Mouse (Mus musculus) heart, embryonic 16.5 days (tissue): Measurements from ENCODE around the gene Nol9. TPM values are rescaled to one million over a fixed set of nuclear protein-coding genes. Genes with fewer than 3 reads are reported as not detected.

Source experiments
- ATAC-seq: fragments of 200-750 bp; cut with Nextera tagmentation; replicated peaks from 2 replicates; pipeline ENCODE4 v1.8.0; 2017; ENCODE audit warnings: moderate number of reproducible peaks; ENCODE audit not compliant: insufficient read depth, low FRiP score; ENCODE audit errors: extremely low read depth
- H3K27ac ChIP-seq: fragments of 300-500 bp; sonication (generic); 2 replicates; pipeline ENCODE4 v1.5.1; 2014; ENCODE audit warnings: mild to moderate bottlenecking, low read length, control low read depth, moderate library complexity
- H3K27me3 ChIP-seq: fragments of 300-500 bp; sonication (generic); 2 replicates; pipeline ENCODE4 v1.6.1; 2014; ENCODE audit warnings: low read length, mixed read lengths; ENCODE audit not compliant: control insufficient read depth, insufficient read depth
- H3K36me3 ChIP-seq: fragments of 300-500 bp; sonication (generic); 2 replicates; pipeline ENCODE4 v1.6.1; 2014; ENCODE audit not compliant: control insufficient read depth, insufficient read depth
- H3K4me1 ChIP-seq: fragments of 300-500 bp; sonication (generic); 2 replicates; pipeline ENCODE4 v1.6.1; 2014; ENCODE audit warnings: low read length, mixed read lengths; ENCODE audit not compliant: control insufficient read depth, insufficient read depth
- H3K4me2 ChIP-seq: fragments of 300-500 bp; sonication (generic); 2 replicates; pipeline ENCODE4 v1.6.1; 2014; ENCODE audit warnings: low read depth, mild to moderate bottlenecking, control low read depth, low read length
- H3K4me3 ChIP-seq: fragments of 300-500 bp; sonication (generic); 2 replicates; pipeline ENCODE4 v1.5.1; 2014; ENCODE audit warnings: mild to moderate bottlenecking, control low read depth, low read length
- H3K9ac ChIP-seq: fragments of 300-500 bp; sonication (generic); 2 replicates; pipeline ENCODE4 v1.6.1; 2014; ENCODE audit warnings: low read length, control low read depth
- H3K9me3 ChIP-seq: fragments of 300-500 bp; sonication (generic); replicated peaks from 2 replicates; pipeline ENCODE4 v1.6.1; 2016; ENCODE audit warnings: low read length; ENCODE audit not compliant: control insufficient read depth
- WGBS: fragments of 180-500 bp; shearing (Covaris S2); extraction: QIAGEN DNeasy Blood & Tissue Kit; methylation state at CpG from one replicate; pipeline ENCODE4 v1.1.7; 2014; 5-methylcytosine and 5-hydroxymethylcytosine counted together
- polyA plus RNA-seq: library from polyadenylated mRNA; unstranded; fragments of >200 nt; fragmentation: Nextera tagmentation; extraction: Ambion mirVana; gene quantifications from 2 replicates; pipeline ENCODE4 v1.2.1, GENCODE M21; 2015

Gene Nol9
- 17.1 and 17.8 TPM in 2 replicates for polyA plus RNA-seq

GRCm38 (mm10) chr4:152038985-152039830 lies at the start of gene Nol9:
Gene Nol9 (plus strand): TSS chr4:152039321.
- H3K36me3 ChIP-seq = peaks cover 21% of the 10 kb centered on the region
- WGBS = under 1% methylated on average over 73 of the region's 86 CpGs

GRCm38 (mm10) chr4:151992091-151992490 lies 47.0 kb upstream of the Nol9 start:
- H3K27ac ChIP-seq = no peak overlapping the region
- H3K9ac ChIP-seq = no peak overlapping the region
- no peak overlapping the region for H3K4me3 ChIP-seq
- no peak overlapping the region for H3K4me2 ChIP-seq
- H3K9me3 ChIP-seq = no peaks in the 10 kb centered on the region
- no peaks in the 10 kb centered on the region for H3K27me3 ChIP-seq
- peaks cover 16% of the 10 kb centered on the region for H3K36me3 ChIP-seq
- 82% methylated on average over 9 of the region's 9 CpGs for whole genome bisulfite sequencing
- ATAC-seq = no peak
- peaks cover 26% of the 10 kb centered on the region for H3K4me1 ChIP-seq

More at GRCm38 (mm10) chr4:152038985-152039830, at the start of gene Nol9:
- ATAC-seq = peak; percentile 81
- H3K4me3 ChIP-seq = peak within 1 kb of the TSS; percentile 77
- no peaks in the 10 kb centered on the region for H3K27me3 ChIP-seq
- H3K4me2 ChIP-seq = peak within 1 kb of the TSS; percentile 88
- no peaks in the 10 kb centered on the region for H3K9me3 ChIP-seq
- peak within 1 kb of the TSS; percentile 33; the same call in 1 of the 2 replicates for H3K27ac ChIP-seq
- H3K4me1 ChIP-seq = peaks cover 14% of the 10 kb centered on the region
- H3K9ac ChIP-seq = peak within 1 kb of the TSS; percentile 84

GRCm38 (mm10) chr4:151993035-151993434 lies 46.1 kb upstream of the Nol9 start:
- no peaks in the 10 kb centered on the region for H3K9me3 ChIP-seq
- H3K27ac ChIP-seq = no peak overlapping the region
- H3K4me1 ChIP-seq = peaks cover 24% of the 10 kb centered on the region
- no peaks in the 10 kb centered on the region for H3K27me3 ChIP-seq
- H3K9ac ChIP-seq = 0 out of 2 replicates have a peak overlapping the region, but pooled peaks have one; percentile 8
- no peak for ATAC-seq
- H3K4me2 ChIP-seq = no peak overlapping the region
- no peak overlapping the region for H3K4me3 ChIP-seq
- WGBS = 52% methylated on average over 6 of the region's 6 CpGs
- H3K36me3 ChIP-seq = peaks cover 16% of the 10 kb centered on the region

- WGBS = 2% methylated on average over 61 of the region's 61 CpGs
- Histone ChIP-seq H3K4me2 (peak overlapping the region; percentile 83), H3K27me3 (no peaks in the 10 kb centered on the region), H3K36me3 (peaks cover 16% of the 10 kb centered on the region), H3K9me3 (no peaks in the 10 kb centered on the region), H3K27ac (peak overlapping the region; percentile 84), H3K9ac (peak overlapping the region; percentile 95), H3K4me3 (peak overlapping the region; percentile 95), H3K4me1 (peaks cover 18% of the 10 kb centered on the region)
- no peak for ATAC-seq
Measured at GRCm38 (mm10) chr4:151994228-151995171, 44.6 kb upstream of the Nol9 start.

- Histone ChIP-seq H3K4me2 (peak overlapping the region; percentile 83), H3K36me3 (peaks cover 10% of the 10 kb centered on the region), H3K4me1 (peaks cover 18% of the 10 kb centered on the region), H3K4me3 (peak overlapping the region; percentile 95), H3K9ac (peak overlapping the region; percentile 95), H3K27me3 (no peaks in the 10 kb centered on the region), H3K27ac (peak overlapping the region; percentile 84), H3K9me3 (no peaks in the 10 kb centered on the region)
- WGBS = 1% methylated on average over 75 of the region's 111 CpGs
- peak; percentile 8; the same call in 1 of the 2 replicates for ATAC-seq
Measured at GRCm38 (mm10) chr4:151995371-151996172, 43.5 kb upstream of the Nol9 start.

- Histone ChIP-seq H3K27me3 (no peaks in the 10 kb centered on the region), H3K4me2 (peak within 1 kb of the TSS; percentile 83), H3K9ac (peak within 1 kb of the TSS; percentile 95), H3K4me3 (peak within 1 kb of the TSS; percentile 95), H3K9me3 (no peaks in the 10 kb centered on the region), H3K36me3 (peaks cover 9% of the 10 kb centered on the region), H3K4me1 (peaks cover 18% of the 10 kb centered on the region), H3K27ac (peak within 1 kb of the TSS; percentile 91)
- ATAC-seq = peak; percentile 96
- under 1% methylated on average over 82 of the region's 94 CpGs for WGBS
Measured at GRCm38 (mm10) chr4:151996173-151996950, 42.8 kb upstream of the Nol9 start, which contains the start of gene Phf13. Gene Phf13 (minus strand): TSS chr4:151996258.

GRCm38 (mm10) chr4:151996951-151997222 lies 42.2 kb upstream of the Nol9 start:
- peak overlapping the region; percentile 65 for H3K4me2 ChIP-seq
- H3K4me3 ChIP-seq = peak overlapping the region; percentile 95
- H3K9ac ChIP-seq = peak overlapping the region; percentile 92
- H3K9me3 ChIP-seq = no peaks in the 10 kb centered on the region
- peaks cover 18% of the 10 kb centered on the region for H3K4me1 ChIP-seq
- H3K27ac ChIP-seq = peak overlapping the region; percentile 91
- H3K36me3 ChIP-seq = peaks cover 5% of the 10 kb centered on the region; the same call in 1 of the 2 replicates
- WGBS = 4% methylated on average over 13 of the region's 13 CpGs
- H3K27me3 ChIP-seq = no peaks in the 10 kb centered on the region
- no peak for ATAC-seq

- Histone ChIP-seq H3K36me3 (no peaks in the 10 kb centered on the region), H3K9ac (no peak overlapping the region), H3K27ac (no peak overlapping the region), H3K27me3 (no peaks in the 10 kb centered on the region), H3K9me3 (no peaks in the 10 kb centered on the region), H3K4me2 (peak overlapping the region; percentile 65), H3K4me3 (no peak overlapping the region), H3K4me1 (peaks cover 18% of the 10 kb centered on the region)
- 56% methylated on average over 3 of the region's 3 CpGs for WGBS
- ATAC-seq = no peak
Measured at GRCm38 (mm10) chr4:151997701-151998100, 41.4 kb upstream of the Nol9 start.
